In genomic region chr1:32174566-32174965, GRCm38 (mm10) we compare ENCODE assay signal across 9 mouse cellular contexts. TPM values are rescaled to one million over a fixed set of nuclear protein-coding genes. Genes with fewer than 3 reads are reported as not detected.
DNase-seq lines count a peak whose midpoint lies in the region; ATAC-seq and TF ChIP-seq lines count a peak whose summit lies in the region.
"Had no signal": no experiment of that assay in that cellular context is flagged by ENCODE, and none has a peak within 500 bp of the region (broad histone marks: within the 10 kb centered on the region; RNA-seq: fewer than 3 reads in every experiment).

No protein-coding gene starts in this region.

- H3K36me3 ChIP-seq in kidney, postnatal 0 days (ENCODE audit: insufficient read depth, low read length): no peaks in the 10 kb centered on the region
- H3K36me3 ChIP-seq in forebrain, postnatal 0 days (ENCODE audit: insufficient read depth): no peaks in the 10 kb centered on the region
- no peaks in the 10 kb centered on the region for H3K36me3 ChIP-seq in midbrain, embryonic 15.5 days (replicated peaks)
- no peaks in the 10 kb centered on the region for H3K36me3 ChIP-seq in heart, embryonic 10.5 days
- H3K36me3 ChIP-seq: limb, embryonic 12.5 days had no signal

- no peaks in the 10 kb centered on the region for H3K9me3 ChIP-seq in kidney, postnatal 0 days (replicated peaks; ENCODE audit: low read length)
- H3K9me3 ChIP-seq in forebrain, postnatal 0 days (ENCODE audit: low read length): no peaks in the 10 kb centered on the region
- no peaks in the 10 kb centered on the region for H3K9me3 ChIP-seq in midbrain, embryonic 15.5 days
- H3K9me3 ChIP-seq in heart, embryonic 10.5 days: no peaks in the 10 kb centered on the region
- H3K9me3 ChIP-seq: limb, embryonic 12.5 days had no signal

- peak; percentile 75 for DNase-seq in kidney, postnatal 0 days (ENCODE audit: low spot score)
- no peak for DNase-seq in kidney, adult 8-10 months
- peak; percentile 87 for DNase-seq in brain, embryonic 14.5 days (ENCODE audit: low read depth)
- peak; percentile 83 for DNase-seq in forebrain, postnatal 0 days
- DNase-seq in ovary, postnatal 14 days (ENCODE audit: low spot score): no peak
- DNase-seq in spleen, adult 18-20 months: no peak
- no peak for DNase-seq in heart, embryonic 10.5 days (ENCODE audit: low spot score)

- no peaks in the 10 kb centered on the region for H3K27me3 ChIP-seq in kidney, postnatal 0 days (ENCODE audit: insufficient read depth, low read length)
- H3K27me3 ChIP-seq in forebrain, postnatal 0 days (ENCODE audit: insufficient read depth, low read length): no peaks in the 10 kb centered on the region
- no peaks in the 10 kb centered on the region for H3K27me3 ChIP-seq in midbrain, embryonic 15.5 days (replicated peaks)
- peaks cover 13% of the 10 kb centered on the region; the same call in 1 of the 2 replicates for H3K27me3 ChIP-seq in heart, embryonic 10.5 days (ENCODE audit: insufficient read depth, poor library complexity, severe bottlenecking)

- no peak for TF ChIP-seq POLR2A in brain, embryonic 14.5 days (IDR thresholded peaks at IDR 0.05; ENCODE audit: borderline replicate concordance, extremely low read depth, insufficient read depth, insufficient read length, poor library complexity, severe bottlenecking)

- no peaks in the 10 kb centered on the region for H3K4me1 ChIP-seq in kidney, postnatal 0 days (replicated peaks; ENCODE audit: insufficient read depth, low read length)
- H3K4me1 ChIP-seq in forebrain, postnatal 0 days (ENCODE audit: insufficient read depth): no peaks in the 10 kb centered on the region
- peaks cover 13% of the 10 kb centered on the region; the same call in 1 of the 2 replicates for H3K4me1 ChIP-seq in midbrain, embryonic 15.5 days
- H3K4me1 ChIP-seq in heart, embryonic 10.5 days: peaks cover 10% of the 10 kb centered on the region; the same call in 1 of the 2 replicates
- H3K4me1 ChIP-seq: limb, embryonic 12.5 days had no signal

- no peak overlapping the region for H3K4me2 ChIP-seq in kidney, postnatal 0 days (ENCODE audit: low read length)
- H3K4me2 ChIP-seq in forebrain, postnatal 0 days (ENCODE audit: low read depth): peak overlapping the region; percentile 55
- peak overlapping the region; percentile 77 for H3K4me2 ChIP-seq in midbrain, embryonic 15.5 days
- H3K4me2 ChIP-seq: limb, embryonic 12.5 days had no signal

- no peak overlapping the region for H3K27ac ChIP-seq in kidney, postnatal 0 days
- H3K27ac ChIP-seq in forebrain, postnatal 0 days (ENCODE audit: low read depth, low read length): peak overlapping the region; percentile 76
- peak overlapping the region; percentile 60 for H3K27ac ChIP-seq in midbrain, embryonic 15.5 days
- H3K27ac ChIP-seq in heart, embryonic 10.5 days: no peak overlapping the region
- H3K27ac ChIP-seq: limb, embryonic 12.5 days had no signal

- peak; percentile 73 for TF ChIP-seq CTCF in kidney, postnatal 0 days (IDR thresholded peaks at IDR 0.05; ENCODE audit: low read depth)
- no peak for TF ChIP-seq CTCF in brain, embryonic 14.5 days (IDR thresholded peaks at IDR 0.05; ENCODE audit: borderline replicate concordance, extremely low read depth, insufficient read depth, insufficient read length)
- TF ChIP-seq CTCF in forebrain, postnatal 0 days (IDR thresholded peaks at IDR 0.05; ENCODE audit: low read depth): peak; percentile 71

- no peak overlapping the region for H3K9ac ChIP-seq in kidney, postnatal 0 days (ENCODE audit: low read depth, low read length)
- H3K9ac ChIP-seq in forebrain, postnatal 0 days: peak overlapping the region; percentile 49
- H3K9ac ChIP-seq in midbrain, embryonic 15.5 days: peak overlapping the region; percentile 44
- H3K9ac ChIP-seq: limb, embryonic 12.5 days had no signal

- no peak for ATAC-seq in kidney, postnatal 0 days (replicated peaks; ENCODE audit: low FRiP score, low read depth)
- ATAC-seq in forebrain, postnatal 0 days: no peak
- ATAC-seq in midbrain, embryonic 15.5 days (replicated peaks): no peak

- H3K4me3 ChIP-seq in kidney, postnatal 0 days (replicated peaks; ENCODE audit: low read depth, low read length): no peak overlapping the region
- peak overlapping the region; percentile 60 for H3K4me3 ChIP-seq in forebrain, postnatal 0 days (ENCODE audit: low read depth, low read length)
- peak overlapping the region; percentile 77 for H3K4me3 ChIP-seq in midbrain, embryonic 15.5 days
- no peak overlapping the region for H3K4me3 ChIP-seq in heart, embryonic 10.5 days
- H3K4me3 ChIP-seq: limb, embryonic 12.5 days had no signal

- 66% methylated on average over 5 of the region's 5 CpGs for WGBS in kidney, postnatal 0 days
- WGBS in forebrain, postnatal 0 days: 30% methylated on average over 5 of the region's 5 CpGs
- 34% methylated on average over 5 of the region's 5 CpGs for WGBS in midbrain, embryonic 15.5 days
- 64% methylated on average over 5 of the region's 5 CpGs for WGBS in heart, embryonic 10.5 days

RNA-seq across cellular contexts. Expression of gene Khdrbs2, which starts 2.1 kb away (rescaled TPM):
- polyA plus RNA-seq in kidney, postnatal 0 days (2015; fragmentation: Nextera tagmentation; extraction: Ambion mirVana): 1.5 and 1.8 TPM in 2 replicates
- 21.3 and 31.7 TPM in 2 replicates for polyA plus RNA-seq in brain, embryonic 14.5 days (2012; rRNA removed)
- 33.9 and 35.3 TPM in 2 replicates for total RNA-seq in forebrain, postnatal 0 days (2014; rRNA removed)
- 27.2 and 28.8 TPM in 2 replicates for polyA plus RNA-seq in forebrain, postnatal 0 days (2015; fragmentation: Nextera tagmentation; extraction: Ambion mirVana)
- 52.0 and 56.8 TPM in 2 replicates for polyA plus RNA-seq in midbrain, embryonic 15.5 days (2015; fragmentation: Nextera tagmentation; extraction: Ambion mirVana)
- 0.69 and 2.4 TPM in 2 replicates for polyA plus RNA-seq in heart, embryonic 10.5 days (2016; fragmentation: Nextera tagmentation; extraction: Ambion mirVana)

Comparison
In these comparisons a context has a peak if more than half of its experiments do, and no peak if none do; other contexts are left out.
1. DNase-seq: peak in kidney, postnatal 0 days (single experiment), brain, embryonic 14.5 days (single experiment) and forebrain, postnatal 0 days (single experiment); none in kidney, adult 8-10 months (0 of 2), ovary, postnatal 14 days (single experiment), spleen, adult 18-20 months (0 of 2) and heart, embryonic 10.5 days (single experiment).
2. H3K27ac ChIP-seq: peak in forebrain, postnatal 0 days (single experiment) and midbrain, embryonic 15.5 days (single experiment); none in kidney, postnatal 0 days (single experiment) and heart, embryonic 10.5 days (single experiment).
3. H3K4me3 ChIP-seq: peak in forebrain, postnatal 0 days (single experiment) and midbrain, embryonic 15.5 days (single experiment); none in kidney, postnatal 0 days (single experiment) and heart, embryonic 10.5 days (single experiment).